Mouse (Mus musculus): Measurements from ENCODE around the gene Gcnt1. TPM values are rescaled to one million over a fixed set of nuclear protein-coding genes. Genes with fewer than 3 reads are reported as not detected.

Gcnt1 gene
- polyA plus RNA-seq, 1 experiment from 2014 or later = 7.8 TPM

GRCm38 (mm10) chr19:17382807-17383397, 10.3 kb upstream of the Gcnt1 start:
- 79% methylated on average over 6 of the region's 6 CpGs for WGBS
- ATAC-seq (ENCODE audit: low read depth) = no peak
- H3K9ac ChIP-seq (ENCODE audit: low read depth, low read length) = no peak overlapping the region

GRCm38 (mm10) chr19:17380549-17380948, 7.9 kb upstream of the Gcnt1 start:
- H3K4me1 ChIP-seq (ENCODE audit: control insufficient read depth, insufficient read depth, low read length) = no peaks in the 10 kb centered on the region
- H3K4me2 ChIP-seq (ENCODE audit: low read depth, low read length) = no peak overlapping the region
- no peaks in the 10 kb centered on the region for H3K9me3 ChIP-seq (ENCODE audit: control insufficient read depth, low read length)
- no peak overlapping the region for H3K27ac ChIP-seq (replicated peaks; ENCODE audit: low read depth, low read length)
- DNase-seq (ENCODE audit: low spot score) (no peak), ATAC-seq (ENCODE audit: low read depth) (no peak)
- H3K27me3 ChIP-seq (replicated peaks; ENCODE audit: control insufficient read depth, insufficient read depth, low read length) = no peaks in the 10 kb centered on the region
- H3K36me3 ChIP-seq (ENCODE audit: control insufficient read depth, insufficient read depth, low read length) = no peaks in the 10 kb centered on the region
- no peak overlapping the region for H3K4me3 ChIP-seq (ENCODE audit: low read depth, low read length)
- 66% methylated on average over 7 of the region's 7 CpGs for WGBS
- H3K9ac ChIP-seq (ENCODE audit: low read depth, low read length) = no peak overlapping the region

More at GRCm38 (mm10) chr19:17382807-17383397, 10.3 kb upstream of the Gcnt1 start:
- no peak for DNase-seq (ENCODE audit: low spot score)
- H3K4me3 ChIP-seq (ENCODE audit: low read depth, low read length) = no peak overlapping the region
- no peaks in the 10 kb centered on the region for H3K36me3 ChIP-seq (ENCODE audit: control insufficient read depth, insufficient read depth, low read length)
- H3K9me3 ChIP-seq (ENCODE audit: control insufficient read depth, low read length) = no peaks in the 10 kb centered on the region
- H3K27me3 ChIP-seq (replicated peaks; ENCODE audit: control insufficient read depth, insufficient read depth, low read length) = no peaks in the 10 kb centered on the region
- no peaks in the 10 kb centered on the region for H3K4me1 ChIP-seq (ENCODE audit: control insufficient read depth, insufficient read depth, low read length)
- H3K27ac ChIP-seq (replicated peaks; ENCODE audit: low read depth, low read length) = no peak overlapping the region
- no peak overlapping the region for H3K4me2 ChIP-seq (ENCODE audit: low read depth, low read length)

- H3K4me1 ChIP-seq (ENCODE audit: control insufficient read depth, insufficient read depth, low read length) = no peaks in the 10 kb centered on the region
- ATAC-seq (ENCODE audit: low read depth) = no peak
- H3K4me2 ChIP-seq (ENCODE audit: low read depth, low read length) = no peak overlapping the region
These were observed 6.2 kb upstream of the Gcnt1 start for GRCm38 (mm10) chr19:17378845-17379244.

GRCm38 (mm10) chr19:17369581-17369980, 3.1 kb downstream of the Gcnt1 start:
- H3K4me3 ChIP-seq (ENCODE audit: low read depth, low read length) = no peak overlapping the region
- ATAC-seq (ENCODE audit: low read depth) (no peak), DNase-seq (ENCODE audit: low spot score) (no peak)
- no peaks in the 10 kb centered on the region for H3K36me3 ChIP-seq (ENCODE audit: control insufficient read depth, insufficient read depth, low read length)
- no peaks in the 10 kb centered on the region for H3K4me1 ChIP-seq (ENCODE audit: control insufficient read depth, insufficient read depth, low read length)
- no peak overlapping the region for H3K27ac ChIP-seq (replicated peaks; ENCODE audit: low read depth, low read length)
- no peaks in the 10 kb centered on the region for H3K9me3 ChIP-seq (ENCODE audit: control insufficient read depth, low read length)
- no peaks in the 10 kb centered on the region for H3K27me3 ChIP-seq (replicated peaks; ENCODE audit: control insufficient read depth, insufficient read depth, low read length)
- H3K9ac ChIP-seq (ENCODE audit: low read depth, low read length) = no peak overlapping the region
- 59% methylated on average over 7 of the region's 7 CpGs for WGBS
- no peak overlapping the region for H3K4me2 ChIP-seq (ENCODE audit: low read depth, low read length)

More at GRCm38 (mm10) chr19:17378845-17379244, 6.2 kb upstream of the Gcnt1 start:
- no peak for DNase-seq (ENCODE audit: low spot score)
- no peaks in the 10 kb centered on the region for H3K36me3 ChIP-seq (ENCODE audit: control insufficient read depth, insufficient read depth, low read length)
- H3K9ac ChIP-seq (ENCODE audit: low read depth, low read length) = no peak overlapping the region
- H3K9me3 ChIP-seq (ENCODE audit: control insufficient read depth, low read length) = no peaks in the 10 kb centered on the region
- no peak overlapping the region for H3K4me3 ChIP-seq (ENCODE audit: low read depth, low read length)
- no peak overlapping the region for H3K27ac ChIP-seq (replicated peaks; ENCODE audit: low read depth, low read length)
- no peaks in the 10 kb centered on the region for H3K27me3 ChIP-seq (replicated peaks; ENCODE audit: control insufficient read depth, insufficient read depth, low read length)

GRCm38 (mm10) chr19:17368557-17368956, 4.1 kb downstream of the Gcnt1 start:
- Histone ChIP-seq H3K4me3 (ENCODE audit: low read depth, low read length) (no peak overlapping the region), H3K27me3 (replicated peaks; ENCODE audit: control insufficient read depth, insufficient read depth, low read length) (no peaks in the 10 kb centered on the region), H3K36me3 (ENCODE audit: control insufficient read depth, insufficient read depth, low read length) (no peaks in the 10 kb centered on the region), H3K27ac (replicated peaks; ENCODE audit: low read depth, low read length) (no peak overlapping the region), H3K4me1 (ENCODE audit: control insufficient read depth, insufficient read depth, low read length) (no peaks in the 10 kb centered on the region), H3K4me2 (ENCODE audit: low read depth, low read length) (no peak overlapping the region), H3K9ac (ENCODE audit: low read depth, low read length) (no peak overlapping the region; the same call in 1 of the 2 replicates), H3K9me3 (ENCODE audit: control insufficient read depth, low read length) (no peaks in the 10 kb centered on the region)
- no peak for DNase-seq (ENCODE audit: low spot score)
- ATAC-seq (ENCODE audit: low read depth) = no peak
- 85% methylated on average over 9 of the region's 9 CpGs for WGBS

- Histone ChIP-seq H3K9me3 (ENCODE audit: control insufficient read depth, low read length) (no peaks in the 10 kb centered on the region), H3K4me1 (ENCODE audit: control insufficient read depth, insufficient read depth, low read length) (no peaks in the 10 kb centered on the region), H3K4me3 (ENCODE audit: low read depth, low read length) (no peak overlapping the region), H3K9ac (ENCODE audit: low read depth, low read length) (no peak overlapping the region), H3K4me2 (ENCODE audit: low read depth, low read length) (no peak overlapping the region), H3K27ac (replicated peaks; ENCODE audit: low read depth, low read length) (no peak overlapping the region), H3K27me3 (replicated peaks; ENCODE audit: control insufficient read depth, insufficient read depth, low read length) (no peaks in the 10 kb centered on the region), H3K36me3 (ENCODE audit: control insufficient read depth, insufficient read depth, low read length) (no peaks in the 10 kb centered on the region)
- WGBS = 91% methylated on average over 8 of the region's 8 CpGs
- ATAC-seq (ENCODE audit: low read depth) (no peak), DNase-seq (ENCODE audit: low spot score) (no peak)
These were observed 6.1 kb downstream of the Gcnt1 start for GRCm38 (mm10) chr19:17366364-17367090.

GRCm38 (mm10) chr19:17364741-17365140, 7.9 kb downstream of the Gcnt1 start:
- no peaks in the 10 kb centered on the region for H3K4me1 ChIP-seq (ENCODE audit: control insufficient read depth, insufficient read depth, low read length)
- no peak overlapping the region for H3K9ac ChIP-seq (ENCODE audit: low read depth, low read length)
- H3K27ac ChIP-seq (replicated peaks; ENCODE audit: low read depth, low read length) = no peak overlapping the region
- no peaks in the 10 kb centered on the region for H3K36me3 ChIP-seq (ENCODE audit: control insufficient read depth, insufficient read depth, low read length)
- no peak overlapping the region for H3K4me3 ChIP-seq (ENCODE audit: low read depth, low read length)
- H3K9me3 ChIP-seq (ENCODE audit: control insufficient read depth, low read length) = no peaks in the 10 kb centered on the region
- DNase-seq (ENCODE audit: low spot score) (peak; percentile 34), ATAC-seq (ENCODE audit: low read depth) (no peak)
- no peak overlapping the region for H3K4me2 ChIP-seq (ENCODE audit: low read depth, low read length)
- no peaks in the 10 kb centered on the region for H3K27me3 ChIP-seq (replicated peaks; ENCODE audit: control insufficient read depth, insufficient read depth, low read length)
- 44% methylated on average over 3 of the region's 3 CpGs for WGBS

- Histone ChIP-seq H3K36me3 (ENCODE audit: control insufficient read depth, insufficient read depth, low read length) (no peaks in the 10 kb centered on the region), H3K27ac (replicated peaks; ENCODE audit: low read depth, low read length) (no peak overlapping the region), H3K4me2 (ENCODE audit: low read depth, low read length) (no peak overlapping the region), H3K9me3 (ENCODE audit: control insufficient read depth, low read length) (no peaks in the 10 kb centered on the region), H3K4me1 (ENCODE audit: control insufficient read depth, insufficient read depth, low read length) (no peaks in the 10 kb centered on the region), H3K4me3 (ENCODE audit: low read depth, low read length) (no peak overlapping the region), H3K9ac (ENCODE audit: low read depth, low read length) (no peak overlapping the region), H3K27me3 (replicated peaks; ENCODE audit: control insufficient read depth, insufficient read depth, low read length) (no peaks in the 10 kb centered on the region)
- ATAC-seq (ENCODE audit: low read depth) (no peak), DNase-seq (ENCODE audit: low spot score) (no peak)
- whole genome bisulfite sequencing = 70% methylated on average over 2 of the region's 2 CpGs
These were observed 11.5 kb downstream of the Gcnt1 start for GRCm38 (mm10) chr19:17361181-17361580.

All from embryonic facial prominence, embryonic 14.5 days (tissue).